Mouse (Mus musculus): Measurements from ENCODE around the gene Zbtb4.
A peak's percentile ranks its signal among the peaks of the same experiment; 100 is the strongest.

Gene Zbtb4

GRCm38 (mm10) chr11:69800392-69801197 is 34.9 kb downstream of the Zbtb4 start:
- peak; percentile 37 for DNase-seq (ENCODE audit: low read depth)

- no peak for DNase-seq (ENCODE audit: low read depth)
These were observed 35.8 kb downstream of the Zbtb4 start, which contains the start of gene Fgf11 for GRCm38 (mm10) chr11:69801379-69801977. Gene Fgf11 (minus strand): TSS chr11:69801857.

- DNase-seq (ENCODE audit: low read depth), result peak; percentile 74
These were observed 37.0 kb downstream of the Zbtb4 start for GRCm38 (mm10) chr11:69802648-69803105.

- DNase-seq (ENCODE audit: low read depth), result no peak
These were observed 37.6 kb downstream of the Zbtb4 start for GRCm38 (mm10) chr11:69803328-69803727.

- DNase-seq (ENCODE audit: low read depth), result peak; percentile 82
These were observed 38.3 kb downstream of the Zbtb4 start for GRCm38 (mm10) chr11:69803786-69804651.

GRCm38 (mm10) chr11:69804652-69804940 is 38.9 kb downstream of the Zbtb4 start:
- no peak for DNase-seq (ENCODE audit: low read depth)

GRCm38 (mm10) chr11:69804972-69805909 is 39.5 kb downstream of the Zbtb4 start, which contains the start of gene Tmem102:
Gene Tmem102 (minus strand): TSS chr11:69805624.
- DNase-seq (ENCODE audit: low read depth), result no peak

- DNase-seq (ENCODE audit: low read depth), result no peak
These were observed 40.7 kb downstream of the Zbtb4 start for GRCm38 (mm10) chr11:69806378-69806777.

- DNase-seq (ENCODE audit: low read depth), result no peak
These were observed 41.9 kb downstream of the Zbtb4 start for GRCm38 (mm10) chr11:69807641-69808040.

- no peak for DNase-seq (ENCODE audit: low read depth)
These were observed 44.6 kb downstream of the Zbtb4 start for GRCm38 (mm10) chr11:69810280-69810679.

GRCm38 (mm10) chr11:69815155-69815554 is 49.4 kb downstream of the Zbtb4 start, which contains the start of gene Gm39566:
Gene Gm39566 (minus strand): TSS chr11:69815298.
- no peak for DNase-seq (ENCODE audit: low read depth)

GRCm38 (mm10) chr11:69816520-69816919 is 50.8 kb downstream of the Zbtb4 start:
- DNase-seq (ENCODE audit: low read depth), result no peak

GRCm38 (mm10) chr11:69818365-69818764 is 52.7 kb downstream of the Zbtb4 start, which contains the start of gene Spem2:
Gene Spem2 (minus strand): TSS chr11:69818465.
- no peak for DNase-seq (ENCODE audit: low read depth)

- no peak for DNase-seq (ENCODE audit: low read depth)
These were observed 53.2 kb downstream of the Zbtb4 start for GRCm38 (mm10) chr11:69818871-69819270.

- DNase-seq (ENCODE audit: low read depth), result no peak
These were observed 56.4 kb downstream of the Zbtb4 start, which contains the start of gene Spem1 for GRCm38 (mm10) chr11:69822080-69822479. Gene Spem1 (minus strand): TSS chr11:69822180.

GRCm38 (mm10) chr11:69823456-69823855 is 57.7 kb downstream of the Zbtb4 start:
- no peak for DNase-seq (ENCODE audit: low read depth)

GRCm38 (mm10) chr11:69828832-69829231 is 63.1 kb downstream of the Zbtb4 start:
- DNase-seq (ENCODE audit: low read depth), result no peak

- DNase-seq (ENCODE audit: low read depth), result no peak
These were observed 67.8 kb downstream of the Zbtb4 start for GRCm38 (mm10) chr11:69833554-69833953.

All from naive thymus-derived CD4-positive, alpha-beta T cell, adult 2 months (primary cell).